ENCODE assay signal across 9 mouse cellular contexts in the genomic region with DNA sequence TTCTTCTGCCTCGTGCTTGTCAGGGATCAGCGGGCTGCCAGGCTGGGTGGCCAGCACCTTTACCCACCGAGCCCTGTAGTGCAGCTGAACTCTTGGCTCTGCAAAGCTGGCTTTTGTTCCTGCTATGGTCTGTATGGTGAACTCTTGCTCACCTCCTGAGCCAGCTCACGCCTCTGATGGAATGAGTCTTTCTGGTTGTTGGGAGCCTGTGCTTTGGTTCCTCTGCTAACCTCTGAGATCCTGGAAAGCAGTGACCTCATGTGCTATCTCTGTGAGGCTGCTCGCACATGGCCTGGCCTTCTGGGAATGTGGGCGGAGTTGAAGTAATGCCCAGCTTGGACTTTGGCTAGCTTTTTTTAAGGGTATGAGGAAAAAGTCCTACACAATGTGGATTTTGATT. TPM values are rescaled to one million over a fixed set of nuclear protein-coding genes. Genes with fewer than 3 reads are reported as not detected.
A peak's percentile ranks its signal among the peaks of the same experiment; 100 is the strongest.
DNase-seq lines count a peak whose midpoint lies in the region; ATAC-seq and TF ChIP-seq lines count a peak whose summit lies in the region.
"Had no signal": no experiment of that assay in that cellular context is flagged by ENCODE, and none has a peak within 500 bp of the region (broad histone marks: within the 10 kb centered on the region; RNA-seq: fewer than 3 reads in every experiment).

No protein-coding gene starts in this region.

- whole genome bisulfite sequencing in heart, postnatal 0 days: 21% methylated on average over 6 of the region's 6 CpGs
- 10% methylated on average over 6 of the region's 6 CpGs for WGBS in liver, adult 2 months
- 69% methylated on average over 6 of the region's 6 CpGs for WGBS in hindbrain, embryonic 13.5 days

- no peak overlapping the region for H3K4me3 ChIP-seq in heart, postnatal 0 days (ENCODE audit: low read depth, low read length)
- no peak overlapping the region for H3K4me3 ChIP-seq in liver, adult 2 months (ENCODE audit: insufficient read depth, low read depth, low read length)
- no peak overlapping the region for H3K4me3 ChIP-seq in hindbrain, embryonic 13.5 days
- H3K4me3 ChIP-seq: hindbrain, embryonic 15.5 days had no signal

- H3K79me2 ChIP-seq in liver, adult 2 months (ENCODE audit: control insufficient read depth, insufficient read depth, low read length): peaks cover 6% of the 10 kb centered on the region; the same call in 1 of the 2 replicates

- H3K27ac ChIP-seq in heart, postnatal 0 days (ENCODE audit: low read depth): peak overlapping the region; percentile 76
- H3K27ac ChIP-seq in liver, adult 2 months (replicated peaks; ENCODE audit: insufficient read depth, low read depth, low read length): no peak overlapping the region
- no peak overlapping the region for H3K27ac ChIP-seq in hindbrain, embryonic 13.5 days
- H3K27ac ChIP-seq: hindbrain, embryonic 15.5 days had no signal

- no peak for TF ChIP-seq POLR2A in liver, adult 2 months (IDR thresholded peaks at IDR 0.05; ENCODE audit: extremely low read depth, insufficient read depth, low read length)

- H3K9ac ChIP-seq in heart, postnatal 0 days (replicated peaks; ENCODE audit: low read depth, low read length): no peak overlapping the region
- H3K9ac ChIP-seq in liver, adult 2 months (ENCODE audit: low read depth, low read length): no peak overlapping the region
- H3K9ac ChIP-seq in hindbrain, embryonic 13.5 days: no peak overlapping the region
- H3K9ac ChIP-seq: hindbrain, embryonic 15.5 days had no signal

- TF ChIP-seq CTCF in heart, postnatal 0 days (IDR thresholded peaks at IDR 0.05; ENCODE audit: low read depth): no peak
- TF ChIP-seq CTCF in liver, adult 2 months (IDR thresholded peaks at IDR 0.05; ENCODE audit: low read depth, low read length): no peak

- H3K9me3 ChIP-seq in heart, postnatal 0 days (replicated peaks; ENCODE audit: control insufficient read depth, low read length): no peaks in the 10 kb centered on the region
- no peaks in the 10 kb centered on the region for H3K9me3 ChIP-seq in hindbrain, embryonic 13.5 days
- H3K9me3 ChIP-seq: hindbrain, embryonic 15.5 days had no signal

- peak; percentile 90 for ATAC-seq in heart, postnatal 0 days (ENCODE audit: insufficient read depth, low read depth)
- ATAC-seq in hindbrain, embryonic 13.5 days (ENCODE audit: low FRiP score): no peak

- H3K36me3 ChIP-seq in heart, postnatal 0 days (replicated peaks; ENCODE audit: control insufficient read depth, insufficient read depth, low read length): peaks cover 34% of the 10 kb centered on the region
- peaks cover 6% of the 10 kb centered on the region for H3K36me3 ChIP-seq in liver, adult 2 months (ENCODE audit: control insufficient read depth, insufficient read depth, low read length)
- H3K36me3 ChIP-seq in hindbrain, embryonic 13.5 days: peaks cover 43% of the 10 kb centered on the region

- peak; percentile 83 for DNase-seq in Muller cell, postnatal 12 days (ENCODE audit: inconsistent ontology term)
- DNase-seq in brain, adult 2 months (ENCODE audit: low read depth, low spot score): peak; percentile 18
- peak; percentile 91 for DNase-seq in heart, postnatal 0 days (ENCODE audit: low spot score)
- DNase-seq in liver, adult 2 months (ENCODE audit: extremely low read depth, low read depth, low spot score): peak; percentile 88
- peak; percentile 15 to 62 for DNase-seq in urinary bladder, postnatal 36 days (ENCODE audit: low spot score in 2 of 2)
- no peak for DNase-seq in left cerebral cortex, adult 9 months (ENCODE audit: low spot score in 2 of 2)
- DNase-seq in thymus, postnatal 10 days (ENCODE audit: low spot score in 2 of 2): no peak

- no peaks in the 10 kb centered on the region for H3K27me3 ChIP-seq in heart, postnatal 0 days (ENCODE audit: control insufficient read depth, insufficient read depth, low read length)
- no peaks in the 10 kb centered on the region for H3K27me3 ChIP-seq in liver, adult 2 months (ENCODE audit: control insufficient read depth, insufficient read depth, low read length)
- no peaks in the 10 kb centered on the region for H3K27me3 ChIP-seq in hindbrain, embryonic 13.5 days
- H3K27me3 ChIP-seq: hindbrain, embryonic 15.5 days had no signal

- no peak for TF ChIP-seq EP300 in heart, postnatal 0 days (IDR thresholded peaks at IDR 0.05; ENCODE audit: low read depth)

- peaks cover 20% of the 10 kb centered on the region for H3K4me1 ChIP-seq in heart, postnatal 0 days (ENCODE audit: control insufficient read depth, insufficient read depth)
- H3K4me1 ChIP-seq in liver, adult 2 months (ENCODE audit: control insufficient read depth, insufficient read depth, low read length): peaks cover 10% of the 10 kb centered on the region
- H3K4me1 ChIP-seq in hindbrain, embryonic 13.5 days (replicated peaks): peaks cover 13% of the 10 kb centered on the region

- H3K4me2 ChIP-seq in heart, postnatal 0 days (ENCODE audit: low read depth, low read length): no peak overlapping the region
- no peak overlapping the region for H3K4me2 ChIP-seq in hindbrain, embryonic 13.5 days
- H3K4me2 ChIP-seq: hindbrain, embryonic 15.5 days had no signal

RNA-seq across cellular contexts. Expression of a gene that starts 26.1 kb away (rescaled TPM):
- 8.0 and 10.8 TPM in 2 replicates for total RNA-seq in heart, postnatal 0 days (2014; rRNA removed; ENCODE audit: low replicate concordance)
- 7.3 and 8.1 TPM in 2 replicates for polyA plus RNA-seq in heart, postnatal 0 days (2015; fragmentation: Nextera tagmentation; extraction: Ambion mirVana)
- 6.4 and 7.8 TPM in 2 replicates for total RNA-seq in liver, adult 2 months (2014; rRNA removed)
- polyA plus RNA-seq in liver, adult 2 months (2012; rRNA removed): 5.3 and 6.5 TPM in 2 replicates
- 16.2 and 17.7 TPM in 2 replicates for polyA plus RNA-seq in hindbrain, embryonic 13.5 days (2015; fragmentation: Nextera tagmentation; extraction: Ambion mirVana)

Comparison
In these comparisons a context has a peak if more than half of its experiments do, and no peak if none do; other contexts are left out.
1. DNase-seq: peak in Muller cell, postnatal 12 days (single experiment), brain, adult 2 months (single experiment), heart, postnatal 0 days (single experiment), liver, adult 2 months (single experiment) and urinary bladder, postnatal 36 days (2 of 2); none in left cerebral cortex, adult 9 months (0 of 2) and thymus, postnatal 10 days (0 of 2).